Mouse (Mus musculus): ENCODE results near the gene Mettl7b.

Mettl7b gene

GRCm38 (mm10) chr10:128917400-128917799 lies 43.4 kb downstream of the Mettl7b start:
- no peak for DNase-seq

GRCm38 (mm10) chr10:128916665-128917064 lies 44.1 kb downstream of the Mettl7b start:
- DNase-seq, result no peak

- DNase-seq, result no peak
Measured at GRCm38 (mm10) chr10:128915550-128915949, 45.2 kb downstream of the Mettl7b start.

- no peak for DNase-seq
Measured at GRCm38 (mm10) chr10:128913696-128914095, 47.1 kb downstream of the Mettl7b start.

GRCm38 (mm10) chr10:128913219-128913618 lies 47.6 kb downstream of the Mettl7b start:
- peak; percentile 57 to 83 for DNase-seq

DNA sequence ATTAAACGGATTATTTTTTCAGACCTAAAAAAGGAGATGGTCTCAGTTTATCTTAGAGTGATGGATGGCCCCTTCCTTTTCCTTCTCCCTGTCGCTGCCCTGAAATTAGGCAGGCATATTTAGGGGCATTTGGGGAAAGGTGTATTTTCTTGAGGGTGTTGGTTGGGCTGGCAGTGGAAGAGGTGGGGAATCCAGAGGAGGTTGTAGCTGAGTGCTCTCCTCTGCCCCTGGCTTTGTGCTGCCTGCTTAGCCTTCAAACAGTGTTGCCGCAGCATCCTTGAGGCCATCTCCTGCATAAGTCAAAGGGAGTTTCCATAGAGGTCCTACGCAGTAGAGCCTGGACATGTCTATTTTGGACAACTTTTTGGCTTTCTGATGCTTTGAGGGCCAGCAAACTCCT lies 48.0 kb downstream of the Mettl7b start:
- DNase-seq, result no peak

GRCm38 (mm10) chr10:128912268-128912667 lies 48.5 kb downstream of the Mettl7b start:
- no peak for DNase-seq

DNA sequence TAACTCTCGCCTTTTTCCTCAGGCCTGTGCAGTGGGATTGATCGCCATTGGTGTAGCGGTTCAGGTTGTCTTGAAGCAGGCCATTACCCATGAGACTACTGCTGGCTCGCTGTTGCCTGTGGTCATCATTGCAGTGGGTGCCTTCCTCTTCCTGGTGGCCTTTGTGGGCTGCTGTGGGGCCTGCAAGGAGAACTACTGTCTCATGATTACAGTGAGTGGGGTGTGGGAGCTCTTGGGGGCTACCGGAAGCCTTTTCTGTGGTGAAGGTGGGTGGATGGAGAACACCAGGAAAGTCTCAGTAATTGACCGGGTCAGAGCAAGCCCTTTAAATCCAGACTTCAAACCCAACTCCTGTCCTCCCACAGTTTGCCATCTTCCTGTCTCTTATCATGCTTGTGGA lies 49.4 kb downstream of the Mettl7b start:
- DNase-seq, result no peak

DNA sequence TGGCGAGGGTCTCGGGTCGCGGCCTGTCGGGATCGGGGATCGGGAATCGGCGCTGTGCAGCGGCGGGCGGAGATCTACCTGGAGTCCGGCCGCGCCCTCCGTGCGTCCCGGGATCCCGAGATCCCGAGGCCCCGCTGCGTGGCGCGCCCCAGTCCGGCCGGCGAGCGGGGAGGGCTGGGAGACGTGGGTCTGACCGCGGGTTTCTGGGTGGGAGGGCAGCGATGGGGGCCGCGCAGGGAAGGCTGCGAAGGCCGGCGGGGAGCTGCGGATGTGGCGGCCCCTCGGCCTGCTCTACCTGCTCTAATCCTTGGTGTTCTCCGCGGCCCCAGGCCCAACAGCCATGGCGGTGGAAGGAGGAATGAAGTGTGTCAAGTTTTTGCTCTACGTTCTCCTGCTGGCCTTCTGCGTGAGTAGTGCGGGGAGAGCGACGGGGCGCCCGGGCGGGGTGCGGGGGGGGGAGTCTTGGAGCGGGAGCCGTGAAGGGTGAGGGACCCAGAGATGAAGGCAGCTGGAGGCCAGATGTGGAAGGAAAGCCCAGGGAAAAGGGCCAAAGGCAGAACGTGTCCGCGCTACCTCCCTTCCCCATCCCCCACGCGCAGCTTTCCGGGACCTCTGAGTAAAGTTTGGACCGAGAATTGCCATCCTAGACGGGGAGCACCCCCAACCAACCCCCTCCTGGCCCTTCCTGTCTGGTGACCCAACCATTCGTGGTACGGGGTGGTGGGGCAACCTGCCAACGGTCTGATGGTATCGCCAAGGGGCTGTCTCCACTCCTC lies 50.5 kb downstream of the Mettl7b start:
- no peak for DNase-seq

DNA sequence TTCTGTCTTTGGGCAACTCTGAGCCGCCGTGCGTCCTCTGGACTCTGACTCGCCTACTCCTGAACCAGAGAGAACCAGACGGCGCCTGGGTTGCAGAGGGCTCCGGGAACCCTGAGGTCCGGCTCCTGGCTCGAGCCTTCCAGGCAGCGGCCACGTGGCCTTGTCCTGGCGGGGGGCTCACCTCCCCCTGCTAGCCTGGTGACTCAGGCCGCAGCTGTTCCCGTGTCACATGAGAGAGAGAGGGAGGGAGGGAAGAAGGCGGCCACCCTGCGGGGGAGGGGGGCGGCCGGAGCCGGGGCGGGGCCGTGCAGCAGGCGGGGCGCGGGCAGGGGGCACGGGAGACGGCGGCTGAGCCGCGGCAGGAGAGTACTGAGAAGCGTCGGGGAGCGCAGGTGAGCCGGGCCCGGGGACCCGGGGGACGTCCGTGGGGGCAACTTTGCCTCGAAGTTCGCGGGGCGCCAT lies 51.2 kb downstream of the Mettl7b start:
- DNase-seq, result no peak

- DNase-seq, result no peak
Measured at GRCm38 (mm10) chr10:128908778-128909448, 51.9 kb downstream of the Mettl7b start.
